Mouse (Mus musculus): ENCODE measurements at regions not wholly inside any gene's neighbourhood (a gene's known extent, or its start where the extent isn't known, plus 50 kb on each side); places are given as distances from the start of the nearest gene placed in this dataset.

- H3K36me3 ChIP-seq (ENCODE audit: insufficient read depth, low read length) = no peaks in the 10 kb centered on the region
- no peak overlapping the region for H3K9ac ChIP-seq (replicated peaks; ENCODE audit: low read length)
- no peaks in the 10 kb centered on the region for H3K9me3 ChIP-seq (ENCODE audit: low read length)
- H3K4me3 ChIP-seq (ENCODE audit: low read length) = no peak overlapping the region
- H3K27me3 ChIP-seq (ENCODE audit: insufficient read depth, low read length) = no peaks in the 10 kb centered on the region
- no peak overlapping the region; the same call in 1 of the 2 replicates for H3K27ac ChIP-seq (ENCODE audit: low read length)
- H3K4me2 ChIP-seq (replicated peaks; ENCODE audit: low read depth, low read length) = no peak overlapping the region
- WGBS = 31% methylated on average over 13 of the region's 13 CpGs
- peak; percentile 58; the same call in 1 of the 2 replicates for ATAC-seq (ENCODE audit: low FRiP score, low TSS enrichment)
- peaks cover 15% of the 10 kb centered on the region; the same call in 1 of the 2 replicates for H3K4me1 ChIP-seq (ENCODE audit: insufficient read depth, low read length)
Observed at GRCm38 (mm10) chr16:90619565-90620311, 107.5 kb downstream of the Mis18a start.

- 60% methylated on average over 10 of the region's 10 CpGs for WGBS
- no peak overlapping the region for H3K27ac ChIP-seq (ENCODE audit: low read length)
- ATAC-seq (ENCODE audit: low FRiP score, low TSS enrichment) = no peak
- no peaks in the 10 kb centered on the region for H3K36me3 ChIP-seq (ENCODE audit: insufficient read depth, low read length)
- H3K9me3 ChIP-seq (ENCODE audit: low read length) = no peaks in the 10 kb centered on the region
- H3K4me3 ChIP-seq (ENCODE audit: low read length) = no peak overlapping the region
- no peak overlapping the region for H3K4me2 ChIP-seq (replicated peaks; ENCODE audit: low read depth, low read length)
- H3K27me3 ChIP-seq (ENCODE audit: insufficient read depth, low read length) = no peaks in the 10 kb centered on the region
- 0 out of 2 replicates have a peak, but pooled peaks cover 6% of the 10 kb centered on the region for H3K4me1 ChIP-seq (ENCODE audit: insufficient read depth, low read length)
- H3K9ac ChIP-seq (replicated peaks; ENCODE audit: low read length) = no peak overlapping the region
Observed at GRCm38 (mm10) chr16:90615791-90616190, 111.4 kb downstream of the Mis18a start.

- H3K4me2 ChIP-seq (replicated peaks; ENCODE audit: low read depth, low read length) = no peak overlapping the region
- no peak overlapping the region for H3K9ac ChIP-seq (replicated peaks; ENCODE audit: low read length)
- no peaks in the 10 kb centered on the region for H3K36me3 ChIP-seq (ENCODE audit: insufficient read depth, low read length)
- WGBS = 86% methylated on average over 1 of the region's 1 CpGs
- H3K4me3 ChIP-seq (ENCODE audit: low read length) = no peak overlapping the region
- no peak overlapping the region for H3K27ac ChIP-seq (ENCODE audit: low read length)
- ATAC-seq (ENCODE audit: low FRiP score, low TSS enrichment) = no peak
- H3K27me3 ChIP-seq (ENCODE audit: insufficient read depth, low read length) = no peaks in the 10 kb centered on the region
- no peaks in the 10 kb centered on the region for H3K9me3 ChIP-seq (ENCODE audit: low read length)
- H3K4me1 ChIP-seq (ENCODE audit: insufficient read depth, low read length) = no peaks in the 10 kb centered on the region
Observed at GRCm38 (mm10) chr16:90614137-90614536, 113.1 kb downstream of the Mis18a start.

- no peak overlapping the region for H3K4me3 ChIP-seq (ENCODE audit: low read length)
- no peak for ATAC-seq (ENCODE audit: low FRiP score, low TSS enrichment)
Observed at GRCm38 (mm10) chr16:90610097-90610808, 117.0 kb downstream of the Mis18a start.

GRCm38 (mm10) chr16:90599329-90599870 lies 127.8 kb downstream of the Mis18a start:
- Histone ChIP-seq H3K27me3 (ENCODE audit: insufficient read depth, low read length) (no peaks in the 10 kb centered on the region), H3K4me1 (ENCODE audit: insufficient read depth, low read length) (no peaks in the 10 kb centered on the region), H3K9me3 (ENCODE audit: low read length) (peaks cover 15% of the 10 kb centered on the region), H3K4me3 (ENCODE audit: low read length) (no peak overlapping the region), H3K27ac (ENCODE audit: low read length) (no peak overlapping the region), H3K36me3 (ENCODE audit: insufficient read depth, low read length) (no peaks in the 10 kb centered on the region), H3K4me2 (replicated peaks; ENCODE audit: low read depth, low read length) (no peak overlapping the region), H3K9ac (replicated peaks; ENCODE audit: low read length) (no peak overlapping the region)
- ATAC-seq (ENCODE audit: low FRiP score, low TSS enrichment) = no peak
- WGBS = 78% methylated on average over 7 of the region's 7 CpGs

More at GRCm38 (mm10) chr16:90610097-90610808, 117.0 kb downstream of the Mis18a start:
- Histone ChIP-seq H3K27me3 (ENCODE audit: insufficient read depth, low read length) (no peaks in the 10 kb centered on the region), H3K4me2 (replicated peaks; ENCODE audit: low read depth, low read length) (no peak overlapping the region), H3K9me3 (ENCODE audit: low read length) (no peaks in the 10 kb centered on the region), H3K9ac (replicated peaks; ENCODE audit: low read length) (no peak overlapping the region), H3K4me1 (ENCODE audit: insufficient read depth, low read length) (no peaks in the 10 kb centered on the region), H3K36me3 (ENCODE audit: insufficient read depth, low read length) (no peaks in the 10 kb centered on the region), H3K27ac (ENCODE audit: low read length) (no peak overlapping the region)
- 90% methylated on average over 22 of the region's 22 CpGs for WGBS

GRCm38 (mm10) chr16:90598727-90599126 lies 128.5 kb downstream of the Mis18a start:
- H3K36me3 ChIP-seq (ENCODE audit: insufficient read depth, low read length) = no peaks in the 10 kb centered on the region
- H3K4me3 ChIP-seq (ENCODE audit: low read length) = no peak overlapping the region
- ATAC-seq (ENCODE audit: low FRiP score, low TSS enrichment) = no peak
- peaks cover 15% of the 10 kb centered on the region for H3K9me3 ChIP-seq (ENCODE audit: low read length)
- no peaks in the 10 kb centered on the region for H3K27me3 ChIP-seq (ENCODE audit: insufficient read depth, low read length)
- H3K9ac ChIP-seq (replicated peaks; ENCODE audit: low read length) = no peak overlapping the region
- no peak overlapping the region for H3K4me2 ChIP-seq (replicated peaks; ENCODE audit: low read depth, low read length)
- no peak overlapping the region for H3K27ac ChIP-seq (ENCODE audit: low read length)
- WGBS = 79% methylated on average over 7 of the region's 7 CpGs
- H3K4me1 ChIP-seq (ENCODE audit: insufficient read depth, low read length) = no peaks in the 10 kb centered on the region

GRCm38 (mm10) chr16:90592721-90593481 lies 134.3 kb downstream of the Mis18a start:
- Histone ChIP-seq H3K4me2 (replicated peaks; ENCODE audit: low read depth, low read length) (no peak overlapping the region), H3K27ac (ENCODE audit: low read length) (no peak overlapping the region), H3K4me3 (ENCODE audit: low read length) (no peak overlapping the region), H3K36me3 (ENCODE audit: insufficient read depth, low read length) (no peaks in the 10 kb centered on the region), H3K9ac (replicated peaks; ENCODE audit: low read length) (no peak overlapping the region), H3K9me3 (ENCODE audit: low read length) (peaks cover 18% of the 10 kb centered on the region; the same call in 1 of the 2 replicates), H3K27me3 (ENCODE audit: insufficient read depth, low read length) (no peaks in the 10 kb centered on the region), H3K4me1 (ENCODE audit: insufficient read depth, low read length) (peaks cover 5% of the 10 kb centered on the region; the same call in 1 of the 2 replicates)
- 56% methylated on average over 6 of the region's 6 CpGs for WGBS
- peak; percentile 73; the same call in 1 of the 2 replicates for ATAC-seq (ENCODE audit: low FRiP score, low TSS enrichment)

GRCm38 (mm10) chr16:90585171-90585570 lies 142.0 kb downstream of the Mis18a start:
- 56% methylated on average over 7 of the region's 7 CpGs for WGBS
- Histone ChIP-seq H3K9me3 (ENCODE audit: low read length) (peaks cover 31% of the 10 kb centered on the region), H3K36me3 (ENCODE audit: insufficient read depth, low read length) (no peaks in the 10 kb centered on the region), H3K9ac (replicated peaks; ENCODE audit: low read length) (no peak overlapping the region), H3K27me3 (ENCODE audit: insufficient read depth, low read length) (no peaks in the 10 kb centered on the region), H3K4me1 (ENCODE audit: insufficient read depth, low read length) (no peaks in the 10 kb centered on the region), H3K4me2 (replicated peaks; ENCODE audit: low read depth, low read length) (no peak overlapping the region), H3K27ac (ENCODE audit: low read length) (no peak overlapping the region), H3K4me3 (ENCODE audit: low read length) (no peak overlapping the region)
- ATAC-seq (ENCODE audit: low FRiP score, low TSS enrichment) = no peak

- no peak overlapping the region for H3K4me2 ChIP-seq (replicated peaks; ENCODE audit: low read depth, low read length)
- ATAC-seq (ENCODE audit: low FRiP score, low TSS enrichment) = no peak
- 40% methylated on average over 8 of the region's 8 CpGs for WGBS
- H3K4me1 ChIP-seq (ENCODE audit: insufficient read depth, low read length) = no peaks in the 10 kb centered on the region
- no peak overlapping the region for H3K27ac ChIP-seq (ENCODE audit: low read length)
- peaks cover 13% of the 10 kb centered on the region; the same call in 1 of the 2 replicates for H3K9me3 ChIP-seq (ENCODE audit: low read length)
- no peak overlapping the region for H3K4me3 ChIP-seq (ENCODE audit: low read length)
- H3K27me3 ChIP-seq (ENCODE audit: insufficient read depth, low read length) = no peaks in the 10 kb centered on the region
- H3K9ac ChIP-seq (replicated peaks; ENCODE audit: low read length) = no peak overlapping the region
- no peaks in the 10 kb centered on the region for H3K36me3 ChIP-seq (ENCODE audit: insufficient read depth, low read length)
Observed at GRCm38 (mm10) chr16:90580411-90580810, 146.8 kb downstream of the Mis18a start.
